ENCODE assay signal across 27 mouse cellular contexts in genomic region chr10:75240583-75241250, GRCm38 (mm10). TPM values are rescaled to one million over a fixed set of nuclear protein-coding genes. Genes with fewer than 3 reads are reported as not detected.
A peak's percentile ranks its signal among the peaks of the same experiment; 100 is the strongest.
DNase-seq lines count a peak whose midpoint lies in the region; ATAC-seq and TF ChIP-seq lines count a peak whose summit lies in the region.
"Had no signal": no experiment of that assay in that cellular context is flagged by ENCODE, and none has a peak within 500 bp of the region (broad histone marks: within the 10 kb centered on the region; RNA-seq: fewer than 3 reads in every experiment).

No protein-coding gene starts in this region.

- no peak for ATAC-seq in intestine, embryonic 15.5 days
- no peak; the same call in 1 of the 2 replicates for ATAC-seq in intestine, embryonic 16.5 days
- ATAC-seq in intestine, postnatal 0 days = peak; percentile 60; the same call in 1 of the 2 replicates
- ATAC-seq in stomach, postnatal 0 days (ENCODE audit: low FRiP score, low TSS enrichment) = peak; percentile 77
- ATAC-seq in cerebellum, adult (ENCODE audit: insufficient number of reproducible peaks, low FRiP score, low TSS enrichment) = no peak
- ATAC-seq: forebrain, embryonic 14.5 days; forebrain, postnatal 0 days; Patski had no signal

- DNase-seq in stomach, postnatal 0 days (ENCODE audit: low spot score) = no peak
- no peak for DNase-seq in left cerebral cortex, adult 2 months (ENCODE audit: extremely low spot score in 1 of 2, low spot score in 2 of 2)
- DNase-seq: adrenal gland, adult 2 months; adrenal gland, postnatal 14 days; cerebellum, adult 11-12 months; cerebellum, adult 9-10 months; cerebellum, postnatal 14 days; forebrain, postnatal 0 days; gastrocnemius, postnatal 36 days; heart, postnatal 10 days; heart, postnatal 36 days; kidney, adult 2 months had no signal

- no peak overlapping the region for H3ac ChIP-seq in C2C12 (ENCODE audit: control insufficient read depth, insufficient read length, low read depth)

- H3K27me3 ChIP-seq in intestine, embryonic 15.5 days (replicated peaks) = no peaks in the 10 kb centered on the region
- H3K27me3 ChIP-seq in intestine, embryonic 16.5 days (replicated peaks; ENCODE audit: control insufficient read depth, insufficient read depth, low read length) = no peaks in the 10 kb centered on the region
- H3K27me3 ChIP-seq in C2C12 (ENCODE audit: control insufficient read depth, insufficient read depth, insufficient read length) = no peaks in the 10 kb centered on the region
- H3K27me3 ChIP-seq in intestine, postnatal 0 days (replicated peaks; ENCODE audit: control insufficient read depth, insufficient read depth, low read length) = no peaks in the 10 kb centered on the region
- H3K27me3 ChIP-seq in stomach, postnatal 0 days (ENCODE audit: control insufficient read depth, insufficient read depth, low read length) = no peaks in the 10 kb centered on the region
- H3K27me3 ChIP-seq: CH12.LX; embryonic facial prominence, embryonic 12.5 days; embryonic facial prominence, embryonic 15.5 days; heart, embryonic 12.5 days; heart, embryonic 15.5 days; Patski had no signal

- 78% methylated on average over 8 of the region's 8 CpGs for WGBS in intestine, embryonic 15.5 days
- WGBS in intestine, embryonic 16.5 days = 75% methylated on average over 8 of the region's 8 CpGs
- WGBS in intestine, postnatal 0 days = 60% methylated on average over 8 of the region's 8 CpGs
- 58% methylated on average over 8 of the region's 8 CpGs for WGBS in stomach, postnatal 0 days

- TF ChIP-seq EP300 in stomach, postnatal 0 days (optimal IDR thresholded peaks at IDR 0.05) = no peak

- H3K4me2 ChIP-seq in intestine, embryonic 15.5 days (replicated peaks) = no peak overlapping the region
- H3K4me2 ChIP-seq in intestine, embryonic 16.5 days (ENCODE audit: low read depth, low read length) = no peak overlapping the region
- no peak overlapping the region for H3K4me2 ChIP-seq in intestine, postnatal 0 days (replicated peaks; ENCODE audit: low read depth)
- H3K4me2 ChIP-seq in stomach, postnatal 0 days (replicated peaks; ENCODE audit: low read depth) = no peak overlapping the region
- H3K4me2 ChIP-seq: embryonic facial prominence, embryonic 12.5 days; embryonic facial prominence, embryonic 15.5 days; heart, embryonic 12.5 days; heart, embryonic 15.5 days; hindbrain, embryonic 14.5 days had no signal

- peaks cover 38% of the 10 kb centered on the region for H3K79me2 ChIP-seq in C2C12 (ENCODE audit: control insufficient read depth, insufficient read depth)

- peaks cover 22% of the 10 kb centered on the region for H3K36me3 ChIP-seq in intestine, embryonic 15.5 days
- H3K36me3 ChIP-seq in intestine, embryonic 16.5 days (ENCODE audit: control insufficient read depth, insufficient read depth, low read length) = peaks cover 7% of the 10 kb centered on the region
- H3K36me3 ChIP-seq in C2C12 (ENCODE audit: control insufficient read depth, insufficient read depth) = peaks cover 67% of the 10 kb centered on the region
- peaks cover 57% of the 10 kb centered on the region for H3K36me3 ChIP-seq in intestine, postnatal 0 days (ENCODE audit: control insufficient read depth, insufficient read depth)
- H3K36me3 ChIP-seq in stomach, postnatal 0 days (ENCODE audit: control insufficient read depth, insufficient read depth, low read length) = peaks cover 24% of the 10 kb centered on the region

- intact Hi-C loops in left cerebral cortex, adult 2 months (cut with DNase I) = no loop called here

- no peak overlapping the region for H3K4me3 ChIP-seq in intestine, embryonic 15.5 days (replicated peaks)
- H3K4me3 ChIP-seq in intestine, embryonic 16.5 days (ENCODE audit: low read length) = no peak overlapping the region
- H3K4me3 ChIP-seq in C2C12 (ENCODE audit: insufficient read depth, poor library complexity, severe bottlenecking) = no peak overlapping the region
- no peak overlapping the region for H3K4me3 ChIP-seq in intestine, postnatal 0 days (ENCODE audit: low read depth, low read length)
- no peak overlapping the region for H3K4me3 ChIP-seq in stomach, postnatal 0 days (ENCODE audit: low read depth, low read length)
- H3K4me3 ChIP-seq in left cerebral cortex, adult 2 months = no peak overlapping the region
- H3K4me3 ChIP-seq: embryonic facial prominence, embryonic 12.5 days; embryonic facial prominence, embryonic 15.5 days; heart, embryonic 12.5 days; heart, embryonic 15.5 days; hindbrain, embryonic 10.5 days had no signal

- no peak for TF ChIP-seq CTCF in C2C12 (IDR thresholded peaks at IDR 0.05; ENCODE audit: control insufficient read depth, insufficient read depth, insufficient read length)
- TF ChIP-seq CTCF in intestine, postnatal 0 days (IDR thresholded peaks at IDR 0.05; ENCODE audit: low read depth) = no peak
- TF ChIP-seq CTCF in stomach, postnatal 0 days (IDR thresholded peaks at IDR 0.05; ENCODE audit: low read depth) = no peak
- TF ChIP-seq CTCF in left cerebral cortex, adult 2 months (IDR thresholded peaks at IDR 0.05) = no peak

- H3K9me3 ChIP-seq in intestine, embryonic 15.5 days = no peaks in the 10 kb centered on the region
- H3K9me3 ChIP-seq in intestine, embryonic 16.5 days (ENCODE audit: control insufficient read depth, low read length) = no peaks in the 10 kb centered on the region
- no peaks in the 10 kb centered on the region for H3K9me3 ChIP-seq in intestine, postnatal 0 days (ENCODE audit: control insufficient read depth)
- no peaks in the 10 kb centered on the region for H3K9me3 ChIP-seq in stomach, postnatal 0 days (ENCODE audit: control insufficient read depth, low read length)
- H3K9me3 ChIP-seq: embryonic facial prominence, embryonic 12.5 days; embryonic facial prominence, embryonic 15.5 days; G1E; heart, embryonic 12.5 days; heart, embryonic 15.5 days; hindbrain, embryonic 10.5 days had no signal

- no peaks in the 10 kb centered on the region for H3K4me1 ChIP-seq in intestine, embryonic 15.5 days (replicated peaks)
- peaks cover 5% of the 10 kb centered on the region; the same call in 1 of the 2 replicates for H3K4me1 ChIP-seq in intestine, embryonic 16.5 days (ENCODE audit: control insufficient read depth, insufficient read depth, low read length)
- no peaks in the 10 kb centered on the region for H3K4me1 ChIP-seq in intestine, postnatal 0 days (replicated peaks; ENCODE audit: control insufficient read depth, insufficient read depth, low read length)
- H3K4me1 ChIP-seq in stomach, postnatal 0 days (replicated peaks; ENCODE audit: control insufficient read depth, insufficient read depth) = no peaks in the 10 kb centered on the region
- H3K4me1 ChIP-seq: embryonic facial prominence, embryonic 12.5 days; embryonic facial prominence, embryonic 15.5 days; hindbrain, embryonic 10.5 days had no signal

- peaks cover 5% of the 10 kb centered on the region for H3K79me3 ChIP-seq in C2C12 (ENCODE audit: low read depth)

- H3K27ac ChIP-seq in intestine, embryonic 15.5 days = peak overlapping the region; percentile 17; the same call in 1 of the 2 replicates
- no peak overlapping the region for H3K27ac ChIP-seq in intestine, embryonic 16.5 days (ENCODE audit: low read length)
- H3K27ac ChIP-seq in intestine, postnatal 0 days (ENCODE audit: low read depth, low read length) = no peak overlapping the region; the same call in 1 of the 2 replicates
- H3K27ac ChIP-seq in stomach, postnatal 0 days (replicated peaks) = no peak overlapping the region
- no peak overlapping the region for H3K27ac ChIP-seq in left cerebral cortex, adult 2 months
- H3K27ac ChIP-seq: embryonic facial prominence, embryonic 12.5 days; embryonic facial prominence, embryonic 15.5 days; heart, embryonic 15.5 days; hindbrain, embryonic 10.5 days; hindbrain, embryonic 14.5 days had no signal

- H3K9ac ChIP-seq in intestine, embryonic 15.5 days = no peak overlapping the region
- H3K9ac ChIP-seq in intestine, embryonic 16.5 days (ENCODE audit: low read depth, low read length) = no peak overlapping the region
- no peak overlapping the region for H3K9ac ChIP-seq in intestine, postnatal 0 days (ENCODE audit: low read depth, low read length)
- H3K9ac ChIP-seq in stomach, postnatal 0 days (ENCODE audit: low read length) = no peak overlapping the region
- H3K9ac ChIP-seq: embryonic facial prominence, embryonic 12.5 days; embryonic facial prominence, embryonic 15.5 days; forebrain, postnatal 0 days; heart, embryonic 12.5 days; heart, embryonic 15.5 days; hindbrain, embryonic 14.5 days had no signal

TF ChIP-seq in C2C12, 6 proteins besides CTCF, POLR2A, EP300 and RAD21:
- TF ChIP-seq USF1 (IDR thresholded peaks at IDR 0.05; ENCODE audit: low read depth) = peak; percentile 63
- TF ChIP-seq FOSL1 (IDR thresholded peaks at IDR 0.05; ENCODE audit: insufficient read depth, low read length, poor library complexity, severe bottlenecking) = no peak
TF ChIP-seq in C2C12: peak in this region for 1.

RNA-seq across cellular contexts. Expression of gene Specc1l, which starts 28.8 kb away (rescaled TPM):
- 25.8 and 27.4 TPM in 2 replicates for polyA plus RNA-seq in intestine, embryonic 15.5 days (2015; fragmentation: Nextera tagmentation; extraction: Ambion mirVana)
- polyA plus RNA-seq in intestine, embryonic 16.5 days (2015; fragmentation: Nextera tagmentation; extraction: Ambion mirVana) = 22.1 and 23.1 TPM in 2 replicates
- 19.1 TPM for polyA plus RNA-seq in C2C12 (2012; fragmentation: generic; extraction: Trizol)
- polyA plus RNA-seq in intestine, postnatal 0 days (2015; fragmentation: Nextera tagmentation; extraction: Ambion mirVana) = 13.0 and 14.2 TPM in 2 replicates
- polyA plus RNA-seq in stomach, postnatal 0 days (2015; fragmentation: Nextera tagmentation; extraction: Ambion mirVana) = 9.2 and 9.4 TPM in 2 replicates
- total RNA-seq in left cerebral cortex, adult 2 months (2021) = 10 to 100 TPM; 42.9 to 46.4 TPM

Comparison
In these comparisons a context has a peak if more than half of its experiments do, and no peak if none do; other contexts are left out.
1. ATAC-seq: peak in intestine, postnatal 0 days (single experiment) and stomach, postnatal 0 days (single experiment); none in intestine, embryonic 15.5 days (single experiment), intestine, embryonic 16.5 days (single experiment) and cerebellum, adult (single experiment).